Mouse (Mus musculus) cerebellum, adult 8-10 months (tissue): ENCODE measurements around the gene Map4k1.

Experiments used
- DNase-seq: peaks from one replicate; pipeline ENCODE4 v3.0.0; 2022

The Map4k1 gene

DNA sequence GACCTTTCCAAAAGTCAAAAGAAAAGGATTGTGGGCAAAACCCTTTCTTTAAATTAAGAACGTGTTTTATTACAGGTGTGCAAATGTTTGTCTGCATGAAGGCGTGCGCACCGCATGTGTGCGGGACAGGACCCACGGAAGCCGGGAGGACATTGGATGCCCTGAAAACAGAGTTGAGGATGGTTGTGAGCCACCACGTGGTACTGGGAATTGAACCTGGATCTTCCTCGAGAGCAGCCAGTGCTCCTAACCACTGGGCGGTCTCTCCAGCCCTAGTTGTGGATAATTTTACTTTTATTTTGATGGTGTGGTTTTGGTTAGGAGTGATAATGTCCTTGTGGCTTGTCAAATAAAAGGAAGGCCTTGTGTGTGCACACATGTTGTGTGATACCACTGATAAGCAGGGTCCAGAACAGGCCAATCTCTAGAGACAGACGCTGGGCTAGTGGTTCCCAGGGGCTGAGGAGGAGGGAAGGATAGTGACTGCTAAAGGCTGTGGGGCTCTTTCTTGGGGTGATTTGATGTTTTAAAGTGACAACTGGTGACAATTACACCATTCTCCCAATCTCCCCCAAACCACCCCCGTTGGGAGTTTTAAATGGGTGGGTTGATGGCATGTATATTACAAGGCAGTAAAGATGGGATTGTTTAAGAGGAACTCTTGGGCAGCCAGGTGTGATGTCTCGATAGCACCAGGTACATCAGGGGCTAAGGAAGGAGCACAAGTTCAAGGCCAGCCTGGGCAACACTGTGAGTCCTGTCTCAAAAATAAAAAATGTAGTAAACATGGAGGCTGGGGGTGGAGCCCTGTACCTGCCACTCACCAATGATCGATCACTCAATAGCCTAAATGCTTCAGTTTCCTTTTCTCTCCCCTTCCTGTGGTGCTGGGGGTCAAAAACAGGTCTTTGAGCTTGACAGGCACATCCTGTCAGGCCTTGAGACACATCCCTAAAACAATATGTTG lies 48.1 kb downstream of the Map4k1 start:
- no peak for DNase-seq

DNA sequence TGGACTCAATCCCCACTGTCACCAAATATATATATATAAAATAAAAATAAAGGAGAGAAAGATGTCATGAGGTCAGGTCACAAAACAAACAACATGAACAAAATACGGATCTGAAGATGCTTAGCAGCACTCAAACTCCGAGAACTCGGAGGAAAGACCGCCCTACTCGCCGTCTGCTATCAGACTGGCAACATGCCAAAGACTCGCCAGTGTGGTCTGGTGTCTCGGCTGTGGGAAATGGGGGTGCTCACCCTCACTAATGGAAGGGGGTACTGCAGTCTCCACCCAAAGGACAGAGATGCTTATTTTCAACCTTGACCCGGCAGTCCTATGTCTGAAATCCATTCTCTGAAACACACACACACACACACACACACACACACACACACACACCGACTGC lies 49.8 kb downstream of the Map4k1 start:
- no peak for DNase-seq

DNA sequence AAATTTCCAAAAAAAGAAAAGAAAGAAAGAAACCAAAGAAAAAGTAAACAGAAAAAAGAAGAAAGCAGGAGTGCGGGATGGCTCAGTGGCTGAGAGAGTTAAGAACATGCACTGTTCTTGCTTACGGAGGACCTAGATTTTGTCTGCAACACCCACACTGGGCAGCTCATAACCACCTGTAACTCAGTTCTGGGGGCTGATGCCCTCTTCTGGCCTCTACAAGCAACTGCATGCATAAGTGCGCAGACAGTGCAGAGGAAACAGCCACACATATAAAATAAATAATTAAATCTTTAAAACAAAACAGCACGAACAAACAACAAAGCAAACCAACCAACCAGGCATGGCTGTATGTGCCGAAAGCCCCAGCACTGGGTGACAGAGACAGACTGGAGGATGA lies 50.8 kb downstream of the Map4k1 start:
- DNase-seq, result no peak

DNA sequence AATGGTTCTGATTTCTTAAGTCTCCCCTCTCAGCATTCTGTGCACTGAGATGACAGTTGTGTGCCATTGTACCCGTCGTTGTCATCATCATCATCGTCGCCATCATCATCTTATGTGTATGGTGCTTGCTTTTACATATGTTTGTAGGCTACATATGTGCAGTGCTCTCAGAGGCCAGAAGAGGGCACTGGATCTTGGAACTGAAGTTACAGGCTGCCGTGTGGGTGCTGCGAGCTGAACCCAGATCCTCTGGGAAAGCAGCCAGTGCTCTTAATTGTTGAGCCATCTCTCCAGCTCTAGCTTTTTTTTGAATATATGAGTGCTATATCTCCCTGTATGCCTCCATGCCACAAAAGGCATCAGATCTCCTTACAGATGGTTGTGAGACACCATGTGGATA lies 55.4 kb downstream of the Map4k1 start:
- DNase-seq, result no peak

DNA sequence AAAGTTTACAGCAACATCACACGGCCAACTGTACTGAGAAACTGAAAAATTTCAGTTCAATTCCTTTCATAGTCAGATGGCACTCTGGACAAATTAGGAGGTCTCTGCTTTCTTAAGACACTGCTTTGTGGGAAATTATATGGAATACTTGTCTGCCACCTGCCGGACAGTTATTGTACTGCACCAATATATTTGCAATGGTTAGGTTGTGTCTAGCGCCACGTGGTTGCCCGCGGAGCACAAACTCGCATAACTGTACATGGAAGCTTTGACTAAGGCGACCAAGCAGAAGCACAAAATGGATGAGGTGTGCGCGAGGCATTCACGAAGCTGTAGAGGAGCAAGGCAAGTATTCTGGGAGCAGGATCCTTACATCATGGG lies 57.7 kb downstream of the Map4k1 start:
- DNase-seq, result peak; percentile 80

DNA sequence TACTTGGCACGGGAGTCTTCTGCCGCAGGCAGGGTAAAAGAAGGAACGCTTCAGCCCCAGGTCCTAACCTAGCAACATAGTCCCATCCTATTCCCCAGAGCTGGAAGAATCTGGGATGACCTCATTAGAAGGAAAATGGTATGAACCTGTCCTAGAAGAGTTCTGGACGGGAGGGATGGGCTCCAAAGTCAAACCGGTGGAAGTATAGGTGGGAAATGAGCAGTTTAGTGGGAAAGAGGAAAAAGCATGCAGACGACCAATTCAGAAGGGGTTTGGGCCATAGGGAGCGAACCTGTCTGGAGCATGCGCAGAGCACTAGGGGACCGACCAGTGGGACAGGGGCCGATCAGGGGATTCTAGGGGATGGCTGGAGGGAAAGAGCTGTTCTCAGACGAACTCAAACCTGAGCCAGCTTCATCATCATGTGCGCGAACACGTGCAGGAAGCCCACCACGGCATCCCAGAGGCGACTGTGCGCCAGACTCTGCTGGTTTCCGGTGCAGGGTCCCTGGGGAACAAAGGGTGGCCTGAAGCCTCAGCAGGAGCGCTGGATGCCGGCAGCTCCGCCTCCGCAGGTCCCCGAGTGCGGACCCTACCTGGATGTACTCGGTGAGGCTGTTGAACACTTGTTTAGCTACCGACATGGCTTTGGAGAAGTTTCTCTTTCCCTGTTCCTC lies 58.3 kb downstream of the Map4k1 start:
- no peak for DNase-seq

DNA sequence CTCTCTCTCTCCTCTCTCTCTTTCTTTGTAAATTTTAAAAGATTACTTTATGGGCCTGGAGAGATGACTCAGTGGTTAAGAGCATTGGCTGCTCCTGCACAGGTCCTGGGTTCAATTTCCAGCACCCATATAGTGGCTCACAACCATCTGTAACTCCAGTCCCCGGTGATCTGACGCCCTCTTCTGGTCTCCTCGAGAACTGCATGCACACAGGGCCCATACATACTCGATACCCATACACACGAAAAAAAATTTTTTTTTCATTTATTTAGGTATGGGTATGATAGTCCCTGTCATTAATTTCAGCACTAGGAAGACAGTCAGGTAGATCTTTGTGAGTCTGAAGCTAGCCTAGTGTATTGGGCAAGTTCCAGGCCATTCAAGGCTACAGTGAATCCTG lies 59.3 kb downstream of the Map4k1 start:
- no peak for DNase-seq

DNA sequence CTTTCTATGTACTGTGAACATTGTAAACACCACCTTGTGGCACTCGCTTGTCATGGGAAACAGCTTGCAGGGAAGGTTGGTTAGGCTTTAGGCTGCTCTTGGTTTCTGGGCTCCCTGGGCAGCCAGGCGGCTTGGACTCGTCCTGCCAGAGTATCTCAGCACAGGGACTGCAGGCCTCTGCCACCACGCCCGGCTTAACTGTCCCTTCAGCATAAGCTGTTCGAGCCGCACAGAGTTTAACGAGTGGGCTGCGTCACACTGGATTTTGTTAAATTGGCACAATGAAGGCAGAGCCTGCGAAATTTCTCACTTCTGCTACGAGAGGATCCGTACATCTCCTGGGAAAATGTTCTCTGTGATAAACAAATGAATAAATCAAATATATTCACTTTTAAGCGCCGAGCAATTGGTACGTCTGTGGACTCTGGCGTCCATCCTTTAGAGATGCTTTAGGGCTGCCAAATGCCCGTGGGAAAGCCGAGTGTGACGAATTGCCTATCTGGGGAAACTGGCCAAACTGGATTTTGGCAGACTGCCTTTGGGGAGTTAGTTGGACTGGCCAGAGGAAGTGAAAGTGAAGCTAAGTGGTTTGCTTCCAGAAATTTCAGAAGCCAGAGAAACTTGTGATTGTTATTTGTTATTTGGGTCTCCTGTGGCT lies 61.3 kb downstream of the Map4k1 start:
- no peak for DNase-seq

DNA sequence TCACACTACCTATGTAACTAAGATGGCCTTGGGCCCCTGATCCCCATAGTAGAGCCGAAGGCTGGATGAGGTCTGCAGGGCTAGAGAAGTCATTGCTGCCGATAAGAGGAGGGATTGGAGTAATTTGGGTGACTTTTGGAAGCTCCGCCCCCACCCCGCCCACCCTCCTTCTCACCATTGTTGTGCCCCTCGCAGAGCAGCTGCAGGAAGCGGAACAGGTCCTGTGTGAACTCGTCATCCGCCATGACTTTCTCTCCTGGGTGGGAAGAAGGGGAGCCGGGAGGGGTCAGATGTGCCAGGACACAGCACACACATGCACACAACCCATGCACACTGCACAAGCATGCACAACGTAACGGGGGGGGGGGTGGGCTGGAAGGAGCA lies 61.8 kb downstream of the Map4k1 start:
- DNase-seq, result no peak

DNA sequence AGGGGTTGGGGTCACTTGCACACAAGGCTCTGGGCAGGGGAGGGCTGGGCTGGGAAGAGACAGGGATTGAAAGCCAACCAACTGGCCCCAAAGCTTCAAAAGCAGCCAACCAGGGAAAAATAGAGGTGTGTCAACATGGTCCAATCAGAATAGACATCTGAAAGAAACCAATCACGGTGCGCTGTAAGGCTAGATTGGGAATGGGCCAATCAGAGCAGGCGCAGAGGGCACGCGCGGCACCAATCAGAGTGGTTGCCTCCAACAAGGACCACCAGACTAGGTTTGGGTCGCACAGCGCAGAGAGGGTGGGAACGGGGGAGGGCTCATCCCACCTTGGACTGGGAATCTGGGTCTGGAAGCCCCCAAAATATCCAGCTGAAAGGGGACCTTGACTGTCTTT lies 62.5 kb downstream of the Map4k1 start:
- no peak for DNase-seq

DNA sequence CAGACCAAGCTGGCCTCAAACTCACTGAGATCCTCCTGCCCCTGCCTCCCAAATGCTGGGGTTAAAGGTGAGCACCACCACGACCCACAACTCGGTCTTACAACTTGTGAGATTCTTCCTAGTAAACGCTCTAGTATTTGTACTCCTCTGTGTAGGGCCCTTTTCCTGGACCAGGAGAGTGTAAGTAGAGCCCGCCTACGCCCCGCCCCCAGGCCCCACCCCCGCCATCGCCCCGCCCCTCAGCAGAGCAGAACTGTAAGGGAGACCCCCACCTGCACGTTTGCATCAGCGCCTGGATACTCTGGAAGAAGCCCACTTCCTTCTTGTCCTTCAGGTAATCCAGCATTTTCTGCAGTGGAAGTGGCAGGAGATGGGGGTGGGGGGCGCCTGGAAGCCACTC lies 64.7 kb downstream of the Map4k1 start:
- no peak for DNase-seq

DNA sequence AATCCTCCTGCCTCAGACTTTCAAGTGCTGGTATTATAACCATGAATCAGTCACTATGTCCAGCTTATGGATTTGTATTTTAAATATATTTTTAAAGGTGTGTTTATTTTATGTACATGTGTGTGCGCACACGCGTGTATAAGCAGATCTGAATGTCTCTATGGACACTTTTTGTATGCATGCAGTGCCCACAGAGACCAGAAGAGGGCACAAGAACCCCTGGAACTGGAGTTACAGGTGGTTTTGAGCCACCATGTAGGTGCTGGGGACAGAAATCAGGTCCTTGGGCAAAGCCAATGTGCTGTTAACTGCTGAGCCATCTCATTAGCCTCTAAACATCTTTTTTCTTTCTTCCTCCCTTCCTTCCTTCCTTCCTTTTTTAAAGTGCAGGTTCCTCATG lies 66.2 kb downstream of the Map4k1 start:
- DNase-seq, result no peak

DNA sequence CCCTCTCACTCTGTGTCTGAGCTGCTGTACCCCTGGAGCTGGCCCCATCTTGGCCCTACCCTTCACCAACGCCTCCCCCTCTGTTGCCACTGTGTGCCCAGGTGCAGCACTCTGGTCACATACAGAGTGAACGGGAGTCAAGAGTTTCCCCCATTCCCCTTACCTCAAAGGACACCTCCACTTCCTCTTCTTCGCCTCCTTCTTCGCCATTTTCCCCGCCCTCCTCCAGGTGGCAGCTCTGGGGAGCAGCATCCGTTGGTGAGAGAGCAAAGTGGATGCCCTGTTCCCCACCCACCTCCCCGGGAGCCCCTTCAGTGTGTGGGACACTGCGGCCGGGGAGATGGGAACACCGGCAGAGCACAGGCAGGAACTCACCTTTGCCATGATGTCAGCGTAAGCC lies 66.8 kb downstream of the Map4k1 start:
- DNase-seq, result no peak

DNA sequence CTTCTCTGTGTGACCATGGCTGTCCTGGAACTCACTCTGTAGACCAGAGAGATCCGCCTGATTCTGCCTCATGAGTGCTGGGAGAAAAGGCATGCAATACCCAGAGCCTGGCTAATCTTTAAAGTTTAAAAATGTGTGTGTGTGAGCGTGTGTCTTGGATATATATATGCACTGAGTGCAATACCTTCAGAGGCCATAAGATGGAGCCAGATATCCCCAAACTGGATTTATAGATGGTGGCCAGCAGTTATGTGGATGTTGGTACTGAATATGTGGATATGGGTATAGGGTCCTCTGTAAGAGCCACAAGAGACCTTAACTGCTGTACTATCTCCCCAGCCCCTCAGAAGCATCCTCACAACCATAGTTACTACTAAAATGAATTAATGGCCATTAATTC lies 68.9 kb downstream of the Map4k1 start:
- DNase-seq, result no peak

DNA sequence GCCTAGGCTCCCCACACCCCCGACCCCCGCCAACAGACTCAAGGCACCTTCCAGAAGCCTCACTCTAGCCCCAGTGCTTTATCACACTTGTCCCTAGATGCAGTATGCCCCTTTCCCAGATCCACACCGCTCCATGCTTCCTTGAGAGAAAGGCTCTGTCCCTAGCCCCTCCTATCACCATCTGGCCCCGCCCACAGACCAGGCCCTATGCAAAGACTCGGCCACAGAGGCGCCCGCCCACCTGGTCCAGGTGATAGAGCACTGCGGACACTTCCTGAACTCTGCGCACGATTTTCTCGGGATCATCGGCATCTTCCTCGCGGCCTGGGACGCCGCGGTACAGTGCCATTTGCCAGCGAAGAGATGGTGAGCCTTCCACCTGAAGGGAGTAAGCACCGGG lies 71.0 kb downstream of the Map4k1 start:
- DNase-seq, result no peak
